Mouse (Mus musculus) neural tube, embryonic 11.5 days (tissue): ENCODE data around the gene Cyp20a1. TPM values are rescaled to one million over a fixed set of nuclear protein-coding genes. Genes with fewer than 3 reads are reported as not detected.

Experiments
- ATAC-seq: fragments of 200-750 bp; cut with Nextera tagmentation; 2 replicates; pipeline ENCODE4 v1.8.0; 2017; ENCODE audit warnings: moderate number of reproducible peaks, mild to moderate bottlenecking, moderate TSS enrichment, moderate library complexity; ENCODE audit not compliant: insufficient read depth, low FRiP score, low TSS enrichment
- DNase-seq: peaks from one replicate; pipeline ENCODE4 v3.0.0-alpha.2; 2015; ENCODE audit warnings: low spot score
- H3K27ac ChIP-seq: fragments of 300-500 bp; sonication (generic); 2 replicates; pipeline ENCODE4 v1.5.1; 2014; ENCODE audit warnings: low read depth, mild to moderate bottlenecking, low read length
- H3K27me3 ChIP-seq: fragments of 300-500 bp; sonication (generic); 2 replicates; pipeline ENCODE4 v1.6.1; 2014; ENCODE audit warnings: mild to moderate bottlenecking, low read length, mixed read lengths; ENCODE audit not compliant: control insufficient read depth, insufficient read depth
- H3K36me3 ChIP-seq: fragments of 300-500 bp; sonication (generic); 2 replicates; pipeline ENCODE4 v1.6.1; 2014; ENCODE audit warnings: mild to moderate bottlenecking, low read length, moderate library complexity, mixed read lengths; ENCODE audit not compliant: control insufficient read depth, insufficient read depth
- H3K4me1 ChIP-seq: fragments of 300-500 bp; sonication (generic); 2 replicates; pipeline ENCODE4 v1.6.1; 2014; ENCODE audit warnings: low read length, mixed read lengths; ENCODE audit not compliant: control insufficient read depth, insufficient read depth
- H3K4me2 ChIP-seq: fragments of 300-500 bp; sonication (generic); 2 replicates; pipeline ENCODE4 v1.6.1; 2014; ENCODE audit warnings: low read depth, mild to moderate bottlenecking, moderate library complexity
- H3K4me3 ChIP-seq: fragments of 300-500 bp; sonication (generic); 2 replicates; pipeline ENCODE4 v1.5.1; 2014; ENCODE audit warnings: low read depth, low read length
- H3K9ac ChIP-seq: fragments of 300-500 bp; sonication (generic); 2 replicates; pipeline ENCODE4 v1.6.1; 2014; ENCODE audit warnings: mild to moderate bottlenecking, low read length
- H3K9me3 ChIP-seq: fragments of 300-500 bp; sonication (generic); 2 replicates; pipeline ENCODE4 v1.6.1; 2016; ENCODE audit warnings: low read length; ENCODE audit not compliant: control insufficient read depth
- WGBS: fragments of 180-500 bp; shearing (Covaris S2); extraction: QIAGEN DNeasy Blood & Tissue Kit; methylation state at CpG from one replicate; pipeline ENCODE4 v1.1.7; 2014; 5-methylcytosine and 5-hydroxymethylcytosine counted together
- polyA plus RNA-seq: library from polyadenylated mRNA; unstranded; fragments of >200 nt; fragmentation: Nextera tagmentation; extraction: Ambion mirVana; gene quantifications from 2 replicates; pipeline ENCODE4 v1.2.1, GENCODE M21; 2014

Gene Cyp20a1
- 12.1 and 15.1 TPM in 2 replicates for polyA plus RNA-seq

DNA sequence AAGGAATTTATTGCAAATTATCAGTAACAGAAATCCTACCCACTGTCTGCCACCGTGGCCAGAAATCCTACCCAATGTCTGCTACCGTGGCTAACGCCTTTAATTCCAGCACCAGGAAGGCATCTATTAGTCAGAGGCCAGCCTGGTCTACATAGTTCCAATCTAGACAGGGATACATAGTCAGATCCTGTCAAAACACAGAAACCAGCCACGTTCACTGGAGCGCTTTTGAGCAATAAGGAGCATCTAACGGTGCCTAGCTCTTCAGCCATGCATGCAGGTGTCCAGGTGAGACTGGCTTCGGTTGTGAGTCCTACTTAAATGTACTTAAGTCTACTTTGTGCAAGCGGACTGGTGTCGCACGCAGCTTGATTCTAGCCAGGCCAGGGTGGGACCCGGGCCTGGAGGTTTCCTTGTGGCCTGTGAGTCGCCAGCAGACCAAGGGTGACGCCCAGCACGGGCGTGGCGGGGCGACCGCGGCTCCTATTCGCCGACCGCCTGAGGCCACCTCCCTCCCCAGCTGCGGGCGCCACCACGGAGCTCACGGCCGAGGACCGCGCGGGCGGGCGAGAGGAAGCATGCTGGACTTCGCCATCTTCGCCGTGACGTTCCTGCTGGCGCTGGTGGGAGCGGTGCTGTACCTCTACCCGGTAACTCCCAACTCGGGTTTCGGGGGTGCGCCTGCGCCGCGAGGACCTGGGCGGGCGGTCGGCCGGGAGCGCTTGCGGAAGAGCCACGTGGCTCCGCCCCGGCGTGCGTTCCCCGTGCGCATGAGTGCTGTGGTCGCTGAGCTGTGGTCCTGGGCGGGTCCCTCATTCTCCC, at the start of gene Cyp20a1:
TSS of gene Cyp20a1 (plus strand) at position 516 of the 822 bp plus-strand sequence.
- 2% methylated on average over 59 of the region's 60 CpGs for WGBS
- H3K4me2 ChIP-seq, result peak within 1 kb of the TSS; percentile 66
- H3K27me3 ChIP-seq, result no peaks in the 10 kb centered on the region
- H3K36me3 ChIP-seq, result no peaks in the 10 kb centered on the region
- H3K4me3 ChIP-seq, result peak within 1 kb of the TSS; percentile 51
- DNase-seq, result peak; percentile 93
- H3K9ac ChIP-seq, result peak within 1 kb of the TSS; percentile 69
- H3K4me1 ChIP-seq, result peaks cover 3% of the 10 kb centered on the region; the same call in 1 of the 2 replicates
- peak within 1 kb of the TSS; percentile 61 for H3K27ac ChIP-seq
- H3K9me3 ChIP-seq, result no peaks in the 10 kb centered on the region
- ATAC-seq, result peak; percentile 98

GRCm38 (mm10) chr1:60293921-60294320, 49.2 kb upstream of the Cyp20a1 start:
- H3K27me3 ChIP-seq, result no peaks in the 10 kb centered on the region
- H3K4me1 ChIP-seq, result no peaks in the 10 kb centered on the region
- no peak overlapping the region for H3K4me2 ChIP-seq
- ATAC-seq (no peak), DNase-seq (no peak)
- H3K4me3 ChIP-seq, result no peak overlapping the region
- H3K27ac ChIP-seq, result no peak overlapping the region
- H3K9me3 ChIP-seq, result no peaks in the 10 kb centered on the region
- no peaks in the 10 kb centered on the region; the same call in 1 of the 2 replicates for H3K36me3 ChIP-seq
- 78% methylated on average over 1 of the region's 1 CpGs for WGBS
- no peak overlapping the region for H3K9ac ChIP-seq

- no peak for DNase-seq
- H3K27ac ChIP-seq, result no peak overlapping the region
These were observed 720 bp downstream of the Cyp20a1 start for GRCm38 (mm10) chr1:60343630-60344455.

DNA sequence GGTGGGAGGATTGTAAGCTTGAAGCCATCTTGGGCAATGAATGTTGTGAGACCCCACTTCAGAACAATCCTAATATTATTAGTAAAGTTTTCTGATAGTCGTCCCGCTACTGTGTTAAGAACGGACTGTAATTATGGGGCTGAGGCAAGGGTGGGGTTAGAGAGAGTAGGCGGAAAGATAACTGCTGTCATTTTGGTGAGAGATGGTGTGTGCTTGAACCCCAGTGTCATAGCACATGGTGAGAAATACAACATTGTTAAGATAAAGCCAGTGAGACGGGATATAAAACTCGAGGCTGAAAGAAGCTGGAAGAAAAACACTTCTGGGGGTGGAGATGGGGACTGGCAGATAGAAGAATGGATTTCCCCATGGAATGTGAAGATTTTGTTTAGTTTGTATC, 1.5 kb downstream of the Cyp20a1 start:
- 93% methylated on average over 6 of the region's 6 CpGs for WGBS
- no peaks in the 10 kb centered on the region for H3K36me3 ChIP-seq
- no peak overlapping the region for H3K4me2 ChIP-seq
- no peak overlapping the region for H3K27ac ChIP-seq
- no peak overlapping the region for H3K4me3 ChIP-seq
- DNase-seq (no peak), ATAC-seq (no peak)
- no peak overlapping the region for H3K9ac ChIP-seq
- H3K4me1 ChIP-seq, result peaks cover 3% of the 10 kb centered on the region; the same call in 1 of the 2 replicates
- no peaks in the 10 kb centered on the region for H3K27me3 ChIP-seq
- H3K9me3 ChIP-seq, result no peaks in the 10 kb centered on the region

More at GRCm38 (mm10) chr1:60343630-60344455, 720 bp downstream of the Cyp20a1 start:
- Histone ChIP-seq H3K4me1 (peaks cover 3% of the 10 kb centered on the region; the same call in 1 of the 2 replicates), H3K4me3 (peak overlapping the region; percentile 51), H3K27me3 (no peaks in the 10 kb centered on the region), H3K9ac (peak overlapping the region; percentile 69), H3K4me2 (peak overlapping the region; percentile 66), H3K9me3 (no peaks in the 10 kb centered on the region), H3K36me3 (no peaks in the 10 kb centered on the region)
- WGBS, result 11% methylated on average over 14 of the region's 14 CpGs
- peak; percentile 26; the same call in 1 of the 2 replicates for ATAC-seq

DNA sequence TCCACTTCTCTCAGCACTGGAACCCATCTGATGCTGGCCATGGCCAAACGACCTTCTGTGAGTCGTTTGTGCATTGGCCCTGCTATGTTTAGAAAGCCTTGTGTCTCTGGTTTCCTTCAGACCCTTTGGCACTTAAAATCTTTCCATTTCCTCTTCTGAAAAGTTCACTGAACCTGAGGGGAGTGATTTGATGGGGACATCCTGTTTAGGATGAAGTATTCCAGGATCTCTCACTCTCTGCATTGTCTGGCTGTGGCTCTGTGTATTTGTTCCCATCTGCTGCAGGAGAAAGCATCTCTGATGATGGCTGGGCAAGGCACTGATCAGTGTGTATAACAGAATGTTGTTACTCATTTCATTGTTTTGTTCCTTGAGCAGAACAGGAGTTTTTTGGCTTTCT, 2.6 kb downstream of the Cyp20a1 start:
- Histone ChIP-seq H3K36me3 (no peaks in the 10 kb centered on the region), H3K4me1 (peaks cover 3% of the 10 kb centered on the region; the same call in 1 of the 2 replicates), H3K4me3 (no peak overlapping the region), H3K9ac (no peak overlapping the region), H3K9me3 (no peaks in the 10 kb centered on the region), H3K27ac (no peak overlapping the region), H3K27me3 (no peaks in the 10 kb centered on the region), H3K4me2 (no peak overlapping the region)
- no peak for ATAC-seq
- DNase-seq, result no peak
- WGBS, result 85% methylated on average over 2 of the region's 2 CpGs

- ATAC-seq (no peak), DNase-seq (no peak)
- no peak overlapping the region for H3K9ac ChIP-seq
- WGBS, result 90% methylated on average over 5 of the region's 5 CpGs
- H3K27ac ChIP-seq, result no peak overlapping the region
- H3K4me1 ChIP-seq, result no peaks in the 10 kb centered on the region
- no peak overlapping the region for H3K4me3 ChIP-seq
- H3K9me3 ChIP-seq, result no peaks in the 10 kb centered on the region
- H3K27me3 ChIP-seq, result no peaks in the 10 kb centered on the region
- no peaks in the 10 kb centered on the region for H3K36me3 ChIP-seq
- no peak overlapping the region for H3K4me2 ChIP-seq
These were observed 9.7 kb downstream of the Cyp20a1 start for GRCm38 (mm10) chr1:60352786-60353185.

GRCm38 (mm10) chr1:60361626-60362025, 18.5 kb downstream of the Cyp20a1 start:
- 100% methylated on average over 1 of the region's 1 CpGs for WGBS
- H3K9me3 ChIP-seq, result no peaks in the 10 kb centered on the region
- no peak overlapping the region for H3K27ac ChIP-seq
- H3K4me2 ChIP-seq, result no peak overlapping the region
- no peak overlapping the region for H3K4me3 ChIP-seq
- 0 out of 2 replicates have a peak, but pooled peaks cover 2% of the 10 kb centered on the region for H3K4me1 ChIP-seq
- ATAC-seq (no peak), DNase-seq (no peak)
- 0 out of 2 replicates have a peak, but pooled peaks cover 2% of the 10 kb centered on the region for H3K36me3 ChIP-seq
- H3K9ac ChIP-seq, result no peak overlapping the region
- H3K27me3 ChIP-seq, result no peaks in the 10 kb centered on the region

DNA sequence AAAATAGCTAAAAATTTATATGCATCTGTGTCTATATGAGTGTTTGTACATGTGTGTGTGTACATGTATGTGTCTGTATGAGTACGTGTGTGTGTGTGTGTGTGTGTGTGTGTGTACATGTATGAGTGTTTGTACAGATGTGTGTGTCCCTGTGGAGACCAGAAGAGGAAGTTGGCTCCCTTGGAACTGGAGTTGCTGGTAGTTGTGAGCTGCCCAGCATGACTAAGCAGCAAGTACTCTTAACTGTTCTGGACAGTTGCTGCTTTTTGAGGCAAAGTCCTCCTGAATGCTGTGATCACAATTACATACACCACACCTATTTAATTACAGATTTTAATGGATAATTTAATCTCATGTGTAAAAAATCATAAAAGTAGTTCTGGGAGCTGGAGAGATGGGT, 33.4 kb downstream of the Cyp20a1 start:
- DNase-seq (no peak), ATAC-seq (no peak)
- Histone ChIP-seq H3K27ac (no peak overlapping the region), H3K4me2 (no peak overlapping the region), H3K4me1 (no peaks in the 10 kb centered on the region), H3K4me3 (no peak overlapping the region), H3K27me3 (no peaks in the 10 kb centered on the region), H3K9me3 (no peaks in the 10 kb centered on the region), H3K9ac (no peak overlapping the region), H3K36me3 (peaks cover 4% of the 10 kb centered on the region)
- WGBS, result 90% methylated on average over 1 of the region's 1 CpGs
